Mouse (Mus musculus): ENCODE data around the gene Stxbp5. TPM values are rescaled to one million over a fixed set of nuclear protein-coding genes. Genes with fewer than 3 reads are reported as not detected.

The Stxbp5 gene
- polyA plus RNA-seq, 1 experiment = 24.6 TPM

DNA sequence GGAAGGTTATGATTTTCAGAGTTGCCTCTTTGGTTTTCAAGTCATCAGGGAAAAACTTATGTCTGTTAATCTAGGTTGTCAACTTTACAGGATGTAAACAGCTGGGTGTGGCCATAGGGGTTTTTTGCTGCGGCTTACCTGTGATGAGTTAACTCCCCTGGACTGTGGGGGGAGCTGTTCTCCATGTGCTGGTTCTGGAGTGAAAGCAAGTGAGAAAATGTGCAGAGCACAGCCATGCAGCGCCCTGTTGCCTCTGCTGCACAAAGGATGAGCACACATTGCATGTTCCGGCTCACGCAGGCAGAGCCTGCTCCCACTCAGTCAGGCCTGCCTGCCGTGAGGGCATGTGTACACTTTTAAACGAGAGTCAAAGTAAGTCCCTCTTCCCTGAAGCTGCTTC lies 79.6 kb downstream of the Stxbp5 start:
- Histone ChIP-seq H3K4me1 (ENCODE audit: control insufficient read depth, insufficient read depth, low read length) (no peaks in the 10 kb centered on the region), H3K4me3 (ENCODE audit: insufficient read depth, low read length) (no peak overlapping the region), H3K27ac (ENCODE audit: insufficient read depth, low read length) (no peak overlapping the region)
- TF ChIP-seq POLR2A (IDR thresholded peaks at IDR 0.05; ENCODE audit: low read depth, low read length) (no peak), CTCF (IDR thresholded peaks at IDR 0.05; ENCODE audit: borderline replicate concordance, insufficient read depth, low read length) (no peak)

DNA sequence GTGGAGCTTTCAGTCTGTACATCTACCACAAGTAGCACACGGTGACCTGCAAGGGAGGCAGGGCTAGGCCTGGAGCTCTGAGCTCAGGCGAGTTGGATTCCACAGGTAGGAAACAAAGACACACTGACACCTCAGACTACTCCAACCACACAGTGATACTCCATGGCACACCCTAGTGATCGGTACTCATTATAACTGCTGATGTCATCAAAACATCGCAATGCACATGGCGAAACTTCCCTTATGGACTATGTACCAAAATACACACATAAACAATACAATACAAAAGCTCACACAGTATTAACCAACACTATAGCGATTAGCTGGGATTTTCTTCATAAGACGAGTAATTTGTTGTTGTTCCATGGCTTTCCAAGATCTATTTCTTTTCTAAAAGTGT lies 82.3 kb downstream of the Stxbp5 start:
- Histone ChIP-seq H3K4me3 (ENCODE audit: insufficient read depth, low read length) (no peak overlapping the region), H3K4me1 (ENCODE audit: control insufficient read depth, insufficient read depth, low read length) (no peaks in the 10 kb centered on the region), H3K27ac (ENCODE audit: insufficient read depth, low read length) (no peak overlapping the region)
- no peak for TF ChIP-seq CTCF (IDR thresholded peaks at IDR 0.05; ENCODE audit: borderline replicate concordance, insufficient read depth, low read length)
- TF ChIP-seq POLR2A (IDR thresholded peaks at IDR 0.05; ENCODE audit: low read depth, low read length) = no peak

DNA sequence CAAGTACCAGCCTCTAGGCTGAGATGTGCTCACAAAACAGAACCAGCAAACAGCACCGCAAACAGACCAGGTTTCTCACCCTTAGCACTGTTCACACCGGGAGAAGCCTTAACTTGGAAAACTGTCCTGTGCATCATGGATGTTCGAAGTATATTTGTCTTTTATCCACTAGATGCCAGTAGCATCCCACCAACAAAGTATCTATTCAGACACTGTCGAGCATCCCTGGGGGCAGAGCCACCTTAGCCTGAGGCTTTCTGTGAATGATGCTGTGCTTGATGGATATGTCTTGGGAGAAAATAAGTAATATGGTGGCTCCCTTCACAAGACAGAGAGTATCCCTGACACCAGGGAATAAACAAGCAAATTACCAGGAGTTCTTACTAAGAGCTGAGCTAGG lies 87.0 kb downstream of the Stxbp5 start:
- Histone ChIP-seq H3K27ac (ENCODE audit: insufficient read depth, low read length) (no peak overlapping the region), H3K4me3 (ENCODE audit: insufficient read depth, low read length) (no peak overlapping the region), H3K4me1 (ENCODE audit: control insufficient read depth, insufficient read depth, low read length) (no peaks in the 10 kb centered on the region)
- TF ChIP-seq CTCF (IDR thresholded peaks at IDR 0.05; ENCODE audit: borderline replicate concordance, insufficient read depth, low read length) (no peak), POLR2A (IDR thresholded peaks at IDR 0.05; ENCODE audit: low read depth, low read length) (no peak)

- no peaks in the 10 kb centered on the region for H3K4me1 ChIP-seq (ENCODE audit: control insufficient read depth, insufficient read depth, low read length)
- H3K27ac ChIP-seq (ENCODE audit: insufficient read depth, low read length) = no peak overlapping the region
- TF ChIP-seq CTCF (IDR thresholded peaks at IDR 0.05; ENCODE audit: borderline replicate concordance, insufficient read depth, low read length) = no peak
- H3K4me3 ChIP-seq (ENCODE audit: insufficient read depth, low read length) = no peak overlapping the region
Observed at GRCm38 (mm10) chr10:9807596-9807995, 93.3 kb downstream of the Stxbp5 start.

DNA sequence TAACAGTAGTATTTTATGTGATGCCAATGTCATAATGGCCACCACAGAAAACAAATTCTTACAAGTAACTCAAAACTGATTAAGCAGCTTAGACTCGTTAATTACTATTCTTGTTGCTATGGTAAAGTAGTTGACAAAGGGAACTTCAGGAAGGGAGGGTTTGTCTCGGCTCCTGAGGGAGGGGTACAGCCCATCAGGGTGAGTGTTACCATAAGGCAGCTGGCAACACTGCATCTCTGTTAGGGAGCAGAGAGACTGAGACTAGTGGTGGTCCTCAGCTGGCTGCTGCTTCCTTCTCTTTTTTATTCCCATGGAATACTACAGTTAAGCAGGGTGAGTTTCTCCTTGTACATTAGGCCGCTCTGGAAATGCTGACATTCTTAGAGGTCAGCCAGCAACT lies 95.5 kb downstream of the Stxbp5 start:
- TF ChIP-seq POLR2A (IDR thresholded peaks at IDR 0.05; ENCODE audit: low read depth, low read length) (no peak), CTCF (IDR thresholded peaks at IDR 0.05; ENCODE audit: borderline replicate concordance, insufficient read depth, low read length) (no peak)
- Histone ChIP-seq H3K4me3 (ENCODE audit: insufficient read depth, low read length) (no peak overlapping the region), H3K27ac (ENCODE audit: insufficient read depth, low read length) (no peak overlapping the region), H3K4me1 (ENCODE audit: control insufficient read depth, insufficient read depth, low read length) (no peaks in the 10 kb centered on the region)

- no peak overlapping the region for H3K27ac ChIP-seq (ENCODE audit: insufficient read depth, low read length)
- H3K4me1 ChIP-seq (ENCODE audit: control insufficient read depth, insufficient read depth, low read length) = no peaks in the 10 kb centered on the region
- TF ChIP-seq POLR2A (IDR thresholded peaks at IDR 0.05; ENCODE audit: low read depth, low read length) (no peak), CTCF (IDR thresholded peaks at IDR 0.05; ENCODE audit: borderline replicate concordance, insufficient read depth, low read length) (no peak)
- no peak overlapping the region for H3K4me3 ChIP-seq (ENCODE audit: insufficient read depth, low read length)
Observed at GRCm38 (mm10) chr10:9803126-9803525, 97.8 kb downstream of the Stxbp5 start.

DNA sequence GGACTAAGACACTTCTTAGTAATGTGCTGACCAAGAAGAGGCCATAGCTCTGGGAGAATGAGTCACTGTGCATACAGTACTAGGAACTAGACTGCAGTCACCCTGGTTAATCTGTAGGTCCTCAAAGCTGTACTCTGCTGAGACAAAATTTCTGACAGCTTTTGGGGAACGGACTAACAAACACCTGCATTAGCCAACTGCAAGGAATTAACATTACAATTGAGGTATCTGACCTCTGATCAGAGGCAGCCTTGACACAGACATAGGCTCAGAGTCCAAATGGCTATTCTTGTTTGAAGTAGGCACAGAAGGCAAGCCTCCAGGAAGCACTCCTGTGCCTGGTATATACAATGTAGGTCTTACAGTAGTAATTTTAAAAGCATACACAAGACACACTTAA lies 99.3 kb downstream of the Stxbp5 start:
- H3K27ac ChIP-seq (ENCODE audit: insufficient read depth, low read length) = no peak overlapping the region
- H3K4me1 ChIP-seq (ENCODE audit: control insufficient read depth, insufficient read depth, low read length) = no peaks in the 10 kb centered on the region
- H3K4me3 ChIP-seq (ENCODE audit: insufficient read depth, low read length) = no peak overlapping the region
- TF ChIP-seq CTCF (IDR thresholded peaks at IDR 0.05; ENCODE audit: borderline replicate concordance, insufficient read depth, low read length) (no peak), POLR2A (IDR thresholded peaks at IDR 0.05; ENCODE audit: low read depth, low read length) (no peak)

DNA sequence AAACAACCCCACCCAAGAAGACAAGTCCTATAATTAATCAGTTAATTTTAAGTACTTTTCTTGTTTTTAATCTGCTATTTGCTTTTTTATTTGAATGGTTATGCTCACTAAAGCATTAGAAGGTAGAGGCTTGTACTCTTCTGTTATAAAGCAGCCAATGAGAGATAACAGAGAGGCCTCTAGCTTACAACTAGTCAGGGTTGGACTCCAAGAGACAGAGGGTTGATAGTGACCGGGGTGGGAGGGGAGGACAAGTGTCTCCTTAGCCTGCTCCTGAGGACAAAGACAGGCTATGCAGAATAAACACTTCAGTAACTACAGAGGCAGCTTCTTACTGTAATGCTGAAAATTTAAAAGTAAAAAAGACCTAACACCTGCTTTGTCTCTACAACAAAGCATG lies 101.8 kb downstream of the Stxbp5 start:
- Histone ChIP-seq H3K27ac (ENCODE audit: insufficient read depth, low read length) (no peak overlapping the region), H3K4me1 (ENCODE audit: control insufficient read depth, insufficient read depth, low read length) (no peaks in the 10 kb centered on the region), H3K4me3 (ENCODE audit: insufficient read depth, low read length) (no peak overlapping the region)
- no peak for TF ChIP-seq POLR2A (IDR thresholded peaks at IDR 0.05; ENCODE audit: low read depth, low read length)
- TF ChIP-seq CTCF (IDR thresholded peaks at IDR 0.05; ENCODE audit: borderline replicate concordance, insufficient read depth, low read length) = no peak

DNA sequence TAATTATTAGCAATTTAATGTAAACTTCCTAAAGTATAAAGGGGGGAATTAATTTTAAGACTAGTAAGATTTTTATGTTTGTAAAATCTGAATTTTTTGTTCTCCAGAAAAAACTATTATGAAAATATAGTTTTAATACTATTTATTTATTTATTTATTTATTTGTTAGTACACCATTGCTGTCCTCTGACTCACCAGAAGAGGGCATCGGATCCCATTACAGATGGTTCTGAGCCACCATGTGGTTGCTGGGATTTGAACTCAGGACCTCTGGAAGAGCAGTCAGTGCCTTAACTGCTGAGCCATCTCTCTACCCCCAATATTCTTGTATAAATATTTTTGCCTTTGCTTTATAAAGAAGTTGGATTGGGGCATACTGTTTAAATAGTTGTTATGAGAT lies 104.5 kb downstream of the Stxbp5 start:
- TF ChIP-seq CTCF (IDR thresholded peaks at IDR 0.05; ENCODE audit: borderline replicate concordance, insufficient read depth, low read length) = no peak
- TF ChIP-seq POLR2A (IDR thresholded peaks at IDR 0.05; ENCODE audit: low read depth, low read length) = no peak
- Histone ChIP-seq H3K4me1 (ENCODE audit: control insufficient read depth, insufficient read depth, low read length) (no peaks in the 10 kb centered on the region), H3K4me3 (ENCODE audit: insufficient read depth, low read length) (no peak overlapping the region), H3K27ac (ENCODE audit: insufficient read depth, low read length) (no peak overlapping the region)

GRCm38 (mm10) chr10:9794429-9794828 lies 106.5 kb downstream of the Stxbp5 start:
- no peak for TF ChIP-seq CTCF (IDR thresholded peaks at IDR 0.05; ENCODE audit: borderline replicate concordance, insufficient read depth, low read length)
- Histone ChIP-seq H3K27ac (ENCODE audit: insufficient read depth, low read length) (no peak overlapping the region), H3K4me1 (ENCODE audit: control insufficient read depth, insufficient read depth, low read length) (no peaks in the 10 kb centered on the region)

GRCm38 (mm10) chr10:9790947-9791346 lies 109.9 kb downstream of the Stxbp5 start:
- no peak overlapping the region for H3K4me3 ChIP-seq (ENCODE audit: insufficient read depth, low read length)
- no peak overlapping the region for H3K27ac ChIP-seq (ENCODE audit: insufficient read depth, low read length)
- TF ChIP-seq CTCF (IDR thresholded peaks at IDR 0.05; ENCODE audit: borderline replicate concordance, insufficient read depth, low read length) (no peak), POLR2A (IDR thresholded peaks at IDR 0.05; ENCODE audit: low read depth, low read length) (no peak)
- H3K4me1 ChIP-seq (ENCODE audit: control insufficient read depth, insufficient read depth, low read length) = no peaks in the 10 kb centered on the region

More at GRCm38 (mm10) chr10:9794429-9794828, 106.5 kb downstream of the Stxbp5 start:
- H3K4me3 ChIP-seq (ENCODE audit: insufficient read depth, low read length) = no peak overlapping the region

Measured in embryonic fibroblast, embryonic 13.5 days (primary cell).